Mouse (Mus musculus): Measurements from ENCODE around the gene Selplg. TPM values are rescaled to one million over a fixed set of nuclear protein-coding genes. Genes with fewer than 3 reads are reported as not detected.

Gene Selplg
- polyA plus RNA-seq, 1 experiment from 2014 or later = 2.5 TPM

GRCm38 (mm10) chr5:113852463-113852862 lies 20.0 kb upstream of the Selplg start:
- Histone ChIP-seq H3K36me3 (peaks cover 49% of the 10 kb centered on the region), H3K4me3 (no peak overlapping the region), H3K4me1 (replicated peaks) (peaks cover 29% of the 10 kb centered on the region), H3K27me3 (no peaks in the 10 kb centered on the region), H3K4me2 (no peak overlapping the region), H3K9ac (no peak overlapping the region), H3K27ac (replicated peaks) (no peak overlapping the region), H3K9me3 (no peaks in the 10 kb centered on the region)
- 88% methylated on average over 7 of the region's 7 CpGs for WGBS
- no peak for ATAC-seq (ENCODE audit: low read depth)

DNA sequence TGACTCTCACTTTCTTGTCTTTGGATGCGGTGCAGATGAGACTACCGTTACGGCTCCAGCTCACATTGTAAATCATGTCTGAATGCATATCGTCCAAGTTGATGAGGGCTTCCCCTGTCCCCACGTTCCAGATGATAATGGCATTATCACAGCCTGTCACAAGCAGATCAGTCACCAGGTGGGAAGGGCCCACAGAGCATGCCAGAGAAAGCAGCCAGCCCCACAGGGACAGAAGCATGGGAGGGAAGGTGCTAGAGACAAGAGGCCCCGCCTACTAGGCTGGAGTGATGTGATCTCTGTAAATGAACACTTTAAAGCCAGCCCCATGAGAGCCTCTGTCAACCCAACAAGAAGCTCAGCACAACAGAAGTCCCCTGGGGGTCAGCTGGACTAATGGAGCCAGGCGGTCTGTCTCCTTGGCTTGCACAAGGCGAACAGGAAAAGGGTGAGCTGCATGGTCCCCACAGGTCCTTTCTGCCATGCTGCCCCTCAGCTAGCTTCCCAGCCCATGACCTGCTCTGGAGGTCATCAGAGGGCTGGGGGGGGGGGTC lies 18.3 kb upstream of the Selplg start:
- H3K36me3 ChIP-seq = peaks cover 66% of the 10 kb centered on the region
- no peak overlapping the region for H3K9ac ChIP-seq
- H3K27me3 ChIP-seq = no peaks in the 10 kb centered on the region
- peaks cover 12% of the 10 kb centered on the region for H3K4me1 ChIP-seq (replicated peaks)
- H3K27ac ChIP-seq (replicated peaks) = peak overlapping the region; percentile 18; the same call in 1 of the 2 replicates
- no peak for ATAC-seq (ENCODE audit: low read depth)
- WGBS = 67% methylated on average over 8 of the region's 8 CpGs
- H3K9me3 ChIP-seq = no peaks in the 10 kb centered on the region
- H3K4me2 ChIP-seq = no peak overlapping the region
- no peak overlapping the region for H3K4me3 ChIP-seq

GRCm38 (mm10) chr5:113847636-113848035 lies 15.2 kb upstream of the Selplg start:
- H3K4me2 ChIP-seq = no peak overlapping the region
- H3K36me3 ChIP-seq = peaks cover 93% of the 10 kb centered on the region
- WGBS = 93% methylated on average over 9 of the region's 9 CpGs
- ATAC-seq (ENCODE audit: low read depth) = no peak
- no peak overlapping the region for H3K9ac ChIP-seq
- H3K4me3 ChIP-seq = no peak overlapping the region
- H3K9me3 ChIP-seq = no peaks in the 10 kb centered on the region
- H3K4me1 ChIP-seq (replicated peaks) = no peaks in the 10 kb centered on the region
- no peaks in the 10 kb centered on the region for H3K27me3 ChIP-seq
- no peak overlapping the region for H3K27ac ChIP-seq (replicated peaks)

- ATAC-seq (ENCODE audit: low read depth) = no peak
- Histone ChIP-seq H3K36me3 (peaks cover 98% of the 10 kb centered on the region), H3K4me2 (no peak overlapping the region), H3K4me3 (no peak overlapping the region), H3K9ac (no peak overlapping the region), H3K27ac (replicated peaks) (no peak overlapping the region), H3K9me3 (no peaks in the 10 kb centered on the region), H3K27me3 (no peaks in the 10 kb centered on the region), H3K4me1 (replicated peaks) (no peaks in the 10 kb centered on the region)
- WGBS = 91% methylated on average over 8 of the region's 8 CpGs
Measured at GRCm38 (mm10) chr5:113846656-113847055, 14.2 kb upstream of the Selplg start.

DNA sequence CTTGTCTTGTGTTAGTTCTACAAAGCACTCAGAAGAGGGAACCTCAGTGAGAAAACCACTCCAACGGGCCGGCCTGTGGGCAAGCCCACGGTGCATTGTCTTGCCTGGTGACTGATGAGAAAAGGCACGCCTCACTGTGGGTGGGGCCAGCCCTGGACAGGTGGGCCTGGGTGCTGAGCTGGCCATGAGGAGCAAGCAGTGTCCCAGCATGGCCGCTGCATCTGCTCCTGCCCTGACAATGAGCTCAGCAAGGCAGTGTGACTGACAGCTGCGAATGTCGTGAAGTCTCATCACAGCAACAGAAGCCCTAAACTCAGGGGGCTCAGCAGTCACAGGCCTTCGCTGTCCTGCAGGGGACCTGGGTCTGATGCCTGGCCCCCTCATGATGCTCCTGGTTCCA lies 13.2 kb upstream of the Selplg start:
- H3K27ac ChIP-seq (replicated peaks) = no peak overlapping the region
- ATAC-seq (ENCODE audit: low read depth) = no peak
- 90% methylated on average over 8 of the region's 8 CpGs for WGBS

DNA sequence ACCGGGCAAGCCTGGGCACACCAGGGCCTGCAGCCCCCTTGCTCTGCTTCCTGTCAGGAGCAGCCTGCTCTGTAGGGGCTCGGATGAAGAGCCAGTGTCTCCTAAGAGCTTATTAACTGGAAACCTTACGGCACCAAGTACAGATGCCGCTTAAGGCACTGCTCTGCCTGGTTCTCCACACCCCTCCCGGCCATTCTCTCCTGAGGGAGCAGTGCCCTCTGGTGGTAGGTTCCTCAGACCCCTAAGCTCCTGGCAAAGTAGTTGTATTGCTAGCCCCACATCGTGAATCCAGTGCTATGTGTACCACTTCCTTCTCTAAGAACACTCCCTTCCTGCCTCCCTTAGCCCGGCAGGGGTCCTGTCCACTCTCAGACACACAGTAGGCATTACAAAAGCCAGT lies 12.3 kb upstream of the Selplg start:
- 67% methylated on average over 7 of the region's 7 CpGs for WGBS
- peaks cover 96% of the 10 kb centered on the region for H3K36me3 ChIP-seq
- no peak overlapping the region for H3K27ac ChIP-seq (replicated peaks)
- H3K4me1 ChIP-seq (replicated peaks) = no peaks in the 10 kb centered on the region
- no peak overlapping the region for H3K9ac ChIP-seq
- H3K9me3 ChIP-seq = no peaks in the 10 kb centered on the region
- H3K27me3 ChIP-seq = no peaks in the 10 kb centered on the region
- ATAC-seq (ENCODE audit: low read depth) = no peak
- H3K4me3 ChIP-seq = no peak overlapping the region
- no peak overlapping the region for H3K4me2 ChIP-seq

More for the DNA sequence above, 13.2 kb upstream of the Selplg start:
- Histone ChIP-seq H3K4me3 (no peak overlapping the region), H3K4me1 (replicated peaks) (no peaks in the 10 kb centered on the region), H3K9me3 (no peaks in the 10 kb centered on the region), H3K36me3 (peaks cover 96% of the 10 kb centered on the region), H3K27me3 (no peaks in the 10 kb centered on the region), H3K9ac (no peak overlapping the region), H3K4me2 (no peak overlapping the region)

DNA sequence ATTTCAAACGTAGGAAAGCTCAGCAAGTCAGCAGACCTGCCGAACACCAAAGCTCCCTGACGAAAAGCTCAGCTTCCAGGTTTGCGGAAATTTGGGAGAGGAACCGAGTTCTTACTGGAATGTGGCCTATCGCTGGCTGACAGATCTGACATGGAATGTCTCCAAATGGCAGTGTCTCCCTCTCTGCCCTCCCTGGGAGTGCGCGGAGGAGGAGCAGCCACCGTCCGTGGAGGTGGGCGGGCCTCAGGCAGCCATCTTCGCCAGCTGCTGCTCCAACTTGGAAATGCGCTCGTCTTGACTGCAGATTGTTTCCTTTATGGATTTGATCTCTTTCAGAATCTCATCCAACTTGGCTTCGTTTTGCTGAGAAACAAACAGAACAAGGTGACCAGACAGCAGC lies 11.7 kb upstream of the Selplg start:
- H3K4me2 ChIP-seq = no peak overlapping the region
- no peaks in the 10 kb centered on the region for H3K9me3 ChIP-seq
- no peak overlapping the region for H3K9ac ChIP-seq
- WGBS = 83% methylated on average over 15 of the region's 15 CpGs
- H3K27ac ChIP-seq (replicated peaks) = no peak overlapping the region
- H3K4me1 ChIP-seq (replicated peaks) = no peaks in the 10 kb centered on the region
- ATAC-seq (ENCODE audit: low read depth) = no peak
- H3K27me3 ChIP-seq = no peaks in the 10 kb centered on the region
- peaks cover 93% of the 10 kb centered on the region for H3K36me3 ChIP-seq
- H3K4me3 ChIP-seq = no peak overlapping the region

DNA sequence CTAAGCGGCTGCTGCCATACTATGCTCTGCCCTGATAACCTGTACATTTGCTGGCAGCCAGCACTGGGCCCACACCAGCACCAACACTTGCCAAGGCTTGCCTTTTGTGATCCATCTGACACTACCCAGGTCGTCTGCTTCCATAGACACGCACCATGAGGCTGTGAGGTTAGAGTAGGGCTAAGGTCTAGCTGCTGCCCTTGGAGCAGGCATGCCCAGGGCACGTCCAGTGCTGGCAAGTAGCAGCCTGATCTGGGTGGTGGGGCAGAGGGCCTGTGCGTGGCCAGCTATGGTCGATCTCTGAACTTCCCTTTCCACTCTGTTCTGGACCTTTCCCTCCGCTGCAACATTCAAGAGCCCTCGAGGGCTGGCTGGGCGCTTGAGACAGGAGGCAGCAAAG lies 10.5 kb upstream of the Selplg start:
- WGBS = 94% methylated on average over 9 of the region's 9 CpGs
- no peak for ATAC-seq (ENCODE audit: low read depth)
- H3K4me3 ChIP-seq = no peak overlapping the region
- peaks cover 86% of the 10 kb centered on the region for H3K36me3 ChIP-seq
- no peaks in the 10 kb centered on the region for H3K4me1 ChIP-seq (replicated peaks)
- H3K27ac ChIP-seq (replicated peaks) = no peak overlapping the region
- no peaks in the 10 kb centered on the region for H3K9me3 ChIP-seq
- H3K9ac ChIP-seq = no peak overlapping the region
- H3K4me2 ChIP-seq = no peak overlapping the region
- H3K27me3 ChIP-seq = no peaks in the 10 kb centered on the region

DNA sequence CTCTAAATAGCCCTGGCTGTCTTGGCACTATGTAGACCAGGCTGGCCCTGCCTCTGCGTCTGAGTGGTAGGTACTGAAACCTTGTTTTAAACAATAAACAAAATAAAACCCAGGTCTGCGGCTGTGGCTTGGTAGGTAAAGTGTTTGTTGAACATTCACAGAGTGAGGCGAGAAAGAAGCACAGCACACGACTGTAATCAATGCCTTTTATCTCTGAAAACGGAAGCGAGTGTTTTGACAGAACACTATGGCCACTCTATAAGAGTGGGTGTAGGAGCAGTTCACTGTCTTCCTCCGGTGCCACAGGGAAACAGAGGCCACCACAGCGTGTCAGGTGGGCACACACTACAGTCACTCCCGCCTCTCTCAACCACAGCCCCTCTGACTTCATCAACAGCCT lies 9.8 kb upstream of the Selplg start:
- H3K4me1 ChIP-seq (replicated peaks) = no peaks in the 10 kb centered on the region

GRCm38 (mm10) chr5:113841243-113842225 lies 9.1 kb upstream of the Selplg start:
- Histone ChIP-seq H3K27ac (replicated peaks) (no peak overlapping the region), H3K27me3 (no peaks in the 10 kb centered on the region), H3K4me3 (no peak overlapping the region), H3K4me1 (replicated peaks) (no peaks in the 10 kb centered on the region), H3K9ac (no peak overlapping the region), H3K36me3 (peaks cover 72% of the 10 kb centered on the region), H3K9me3 (no peaks in the 10 kb centered on the region), H3K4me2 (no peak overlapping the region)
- ATAC-seq (ENCODE audit: low read depth) = no peak
- WGBS = 81% methylated on average over 23 of the region's 23 CpGs

More for the DNA sequence above, 9.8 kb upstream of the Selplg start:
- Histone ChIP-seq H3K27me3 (no peaks in the 10 kb centered on the region), H3K4me2 (no peak overlapping the region), H3K27ac (replicated peaks) (no peak overlapping the region; the same call in 1 of the 2 replicates), H3K4me3 (no peak overlapping the region), H3K9ac (no peak overlapping the region), H3K9me3 (no peaks in the 10 kb centered on the region), H3K36me3 (peaks cover 79% of the 10 kb centered on the region)
- 90% methylated on average over 9 of the region's 9 CpGs for whole genome bisulfite sequencing
- ATAC-seq (ENCODE audit: low read depth) = no peak

DNA sequence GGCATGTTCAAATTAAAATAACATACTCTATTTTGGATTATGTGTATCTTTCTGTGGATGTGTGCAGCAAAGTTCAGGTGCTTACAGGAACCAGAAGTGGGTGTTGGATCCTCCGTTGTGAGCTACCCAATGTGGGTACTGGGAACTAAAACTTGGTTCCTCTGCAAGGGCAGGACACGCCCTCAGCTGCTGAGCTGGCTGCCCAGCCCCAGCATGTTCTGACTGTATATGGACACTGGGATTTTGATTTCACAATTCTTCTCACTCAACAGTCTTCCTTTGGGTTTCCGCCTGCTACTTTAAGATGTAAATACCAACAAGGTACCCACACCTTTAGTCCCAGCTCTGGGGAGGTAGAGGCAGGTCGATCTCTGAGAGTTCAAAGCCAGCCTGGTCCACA lies 8.0 kb upstream of the Selplg start:
- Histone ChIP-seq H3K9ac (no peak overlapping the region), H3K9me3 (no peaks in the 10 kb centered on the region), H3K4me2 (no peak overlapping the region), H3K27ac (replicated peaks) (no peak overlapping the region), H3K36me3 (peaks cover 61% of the 10 kb centered on the region), H3K4me1 (replicated peaks) (no peaks in the 10 kb centered on the region), H3K4me3 (no peak overlapping the region), H3K27me3 (no peaks in the 10 kb centered on the region)
- ATAC-seq (ENCODE audit: low read depth) = no peak
- 92% methylated on average over 4 of the region's 4 CpGs for WGBS

GRCm38 (mm10) chr5:113836961-113837360 lies 4.5 kb upstream of the Selplg start:
- Histone ChIP-seq H3K9me3 (no peaks in the 10 kb centered on the region), H3K4me2 (no peak overlapping the region), H3K27ac (replicated peaks) (no peak overlapping the region), H3K27me3 (no peaks in the 10 kb centered on the region), H3K4me1 (replicated peaks) (peaks cover 9% of the 10 kb centered on the region; the same call in 1 of the 2 replicates), H3K9ac (no peak overlapping the region), H3K4me3 (no peak overlapping the region), H3K36me3 (peaks cover 27% of the 10 kb centered on the region)
- ATAC-seq (ENCODE audit: low read depth) = no peak
- WGBS = 81% methylated on average over 10 of the region's 10 CpGs

Data from neural tube, embryonic 13.5 days (tissue).